Mouse (Mus musculus) midbrain, embryonic 12.5 days (tissue): ENCODE measurements around the gene Actg2. TPM values are rescaled to one million over a fixed set of nuclear protein-coding genes. Genes with fewer than 3 reads are reported as not detected.

Source experiments
- ATAC-seq: fragments of 200-750 bp; cut with Nextera tagmentation; 2 replicates; pipeline ENCODE4 v1.8.0; 2017; ENCODE audit warnings: low read depth, moderate TSS enrichment, moderate library complexity; ENCODE audit not compliant: low FRiP score
- H3K27ac ChIP-seq: fragments of 300-500 bp; sonication (generic); replicated peaks from 2 replicates; pipeline ENCODE4 v1.5.1; 2016; ENCODE audit warnings: mild to moderate bottlenecking
- H3K27me3 ChIP-seq: fragments of 300-500 bp; sonication (generic); 2 replicates; pipeline ENCODE4 v1.6.1; 2016; ENCODE audit warnings: mild to moderate bottlenecking
- H3K36me3 ChIP-seq: fragments of 300-500 bp; sonication (generic); 2 replicates; pipeline ENCODE4 v1.6.1; 2016
- H3K4me1 ChIP-seq: fragments of 300-500 bp; sonication (generic); 2 replicates; pipeline ENCODE4 v1.6.1; 2016
- H3K4me2 ChIP-seq: fragments of 300-500 bp; sonication (generic); replicated peaks from 2 replicates; pipeline ENCODE4 v1.6.1; 2016; ENCODE audit warnings: mild to moderate bottlenecking, moderate library complexity
- H3K4me3 ChIP-seq: fragments of 300-500 bp; sonication (generic); 2 replicates; pipeline ENCODE4 v1.5.1; 2016; ENCODE audit warnings: mild to moderate bottlenecking
- H3K9ac ChIP-seq: fragments of 300-500 bp; sonication (generic); replicated peaks from 2 replicates; pipeline ENCODE4 v1.6.1; 2016; ENCODE audit warnings: mild to moderate bottlenecking, moderate library complexity
- H3K9me3 ChIP-seq: fragments of 300-500 bp; sonication (generic); 2 replicates; pipeline ENCODE4 v1.6.1; 2016; ENCODE audit warnings: mild to moderate bottlenecking
- WGBS: fragments of 180-500 bp; shearing (Covaris S2); methylation state at CpG from one replicate; pipeline ENCODE4 v1.1.7; 2016; 5-methylcytosine and 5-hydroxymethylcytosine counted together
- polyA plus RNA-seq: library from polyadenylated mRNA; unstranded; fragments of >200 nt; fragmentation: Nextera tagmentation; extraction: Ambion mirVana; gene quantifications from 2 replicates; pipeline ENCODE4 v1.2.1, GENCODE M21; 2016

The Actg2 gene
- polyA plus RNA-seq, 1 experiment from 2014 or later: 6.2 TPM

GRCm38 (mm10) chr6:83509442-83509841 lies 26.6 kb downstream of the Actg2 start:
- H3K27ac ChIP-seq: no peak overlapping the region
- no peak overlapping the region for H3K4me3 ChIP-seq
- no peak for ATAC-seq
- no peaks in the 10 kb centered on the region for H3K27me3 ChIP-seq
- no peak overlapping the region for H3K9ac ChIP-seq
- WGBS: 35% methylated on average over 8 of the region's 8 CpGs
- no peaks in the 10 kb centered on the region for H3K9me3 ChIP-seq
- peaks cover 13% of the 10 kb centered on the region for H3K4me1 ChIP-seq
- no peak overlapping the region for H3K4me2 ChIP-seq
- H3K36me3 ChIP-seq: no peaks in the 10 kb centered on the region

- ATAC-seq: no peak; the same call in 1 of the 2 replicates
- Histone ChIP-seq H3K27ac (peak overlapping the region; percentile 91; the same call in 1 of the 2 replicates), H3K27me3 (no peaks in the 10 kb centered on the region), H3K4me2 (peak overlapping the region; percentile 64), H3K4me1 (peaks cover 13% of the 10 kb centered on the region), H3K36me3 (no peaks in the 10 kb centered on the region), H3K9ac (peak overlapping the region; percentile 88), H3K9me3 (no peaks in the 10 kb centered on the region), H3K4me3 (peak overlapping the region; percentile 88)
- 31% methylated on average over 6 of the region's 6 CpGs for WGBS
Measured at GRCm38 (mm10) chr6:83507168-83507546, 28.9 kb downstream of the Actg2 start.

GRCm38 (mm10) chr6:83506258-83507167 lies 29.6 kb downstream of the Actg2 start, which contains the start of gene Dguok:
Gene Dguok (minus strand): TSS chr6:83506969.
- Histone ChIP-seq H3K4me1 (peaks cover 13% of the 10 kb centered on the region), H3K36me3 (no peaks in the 10 kb centered on the region), H3K4me2 (peak within 1 kb of the TSS; percentile 64), H3K4me3 (peak within 1 kb of the TSS; percentile 88), H3K9ac (peak within 1 kb of the TSS; percentile 88), H3K27ac (peak within 1 kb of the TSS; percentile 91), H3K9me3 (no peaks in the 10 kb centered on the region), H3K27me3 (no peaks in the 10 kb centered on the region)
- under 1% methylated on average over 54 of the region's 54 CpGs for WGBS
- ATAC-seq: peak; percentile 99

GRCm38 (mm10) chr6:83505554-83505953 lies 30.5 kb downstream of the Actg2 start:
- 93% methylated on average over 4 of the region's 4 CpGs for WGBS
- Histone ChIP-seq H3K4me1 (peaks cover 13% of the 10 kb centered on the region), H3K36me3 (peaks cover under 1% of the 10 kb centered on the region; the same call in 1 of the 2 replicates), H3K4me3 (peak overlapping the region; percentile 88; the same call in 1 of the 2 replicates), H3K9me3 (no peaks in the 10 kb centered on the region), H3K27me3 (no peaks in the 10 kb centered on the region), H3K9ac (0 out of 2 replicates have a peak overlapping the region, but pooled peaks have one; percentile 88), H3K4me2 (peak overlapping the region; percentile 64), H3K27ac (no peak overlapping the region)
- no peak for ATAC-seq

GRCm38 (mm10) chr6:83503361-83503760 lies 32.7 kb downstream of the Actg2 start:
- H3K36me3 ChIP-seq: peaks cover 4% of the 10 kb centered on the region; the same call in 1 of the 2 replicates
- no peaks in the 10 kb centered on the region for H3K9me3 ChIP-seq
- H3K27me3 ChIP-seq: no peaks in the 10 kb centered on the region
- no peak overlapping the region for H3K9ac ChIP-seq
- ATAC-seq: no peak
- no peak overlapping the region for H3K4me3 ChIP-seq
- peaks cover 13% of the 10 kb centered on the region for H3K4me1 ChIP-seq
- no peak overlapping the region for H3K4me2 ChIP-seq
- no peak overlapping the region for H3K27ac ChIP-seq
- WGBS: 81% methylated on average over 3 of the region's 3 CpGs

GRCm38 (mm10) chr6:83502656-83503055 lies 33.4 kb downstream of the Actg2 start:
- peaks cover 4% of the 10 kb centered on the region; the same call in 1 of the 2 replicates for H3K36me3 ChIP-seq
- H3K9ac ChIP-seq: no peak overlapping the region
- no peaks in the 10 kb centered on the region for H3K27me3 ChIP-seq
- no peak overlapping the region for H3K27ac ChIP-seq
- no peak for ATAC-seq
- H3K4me3 ChIP-seq: no peak overlapping the region
- 93% methylated on average over 3 of the region's 3 CpGs for WGBS
- H3K4me2 ChIP-seq: no peak overlapping the region
- H3K4me1 ChIP-seq: peaks cover 13% of the 10 kb centered on the region
- no peaks in the 10 kb centered on the region for H3K9me3 ChIP-seq

GRCm38 (mm10) chr6:83501524-83502310 lies 34.3 kb downstream of the Actg2 start:
- H3K4me3 ChIP-seq: no peak overlapping the region
- 69% methylated on average over 9 of the region's 9 CpGs for WGBS
- H3K36me3 ChIP-seq: peaks cover 5% of the 10 kb centered on the region; the same call in 1 of the 2 replicates
- no peak overlapping the region for H3K4me2 ChIP-seq
- ATAC-seq: no peak
- H3K27me3 ChIP-seq: no peaks in the 10 kb centered on the region
- H3K27ac ChIP-seq: no peak overlapping the region
- no peaks in the 10 kb centered on the region for H3K9me3 ChIP-seq
- no peak overlapping the region for H3K9ac ChIP-seq
- H3K4me1 ChIP-seq: peaks cover 11% of the 10 kb centered on the region

- H3K4me2 ChIP-seq: no peak overlapping the region
- H3K36me3 ChIP-seq: peaks cover 17% of the 10 kb centered on the region; the same call in 1 of the 2 replicates
- no peak overlapping the region for H3K4me3 ChIP-seq
- WGBS: 68% methylated on average over 3 of the region's 3 CpGs
- H3K9ac ChIP-seq: no peak overlapping the region
- no peak overlapping the region for H3K27ac ChIP-seq
- peaks cover 4% of the 10 kb centered on the region; the same call in 1 of the 2 replicates for H3K4me1 ChIP-seq
- H3K9me3 ChIP-seq: no peaks in the 10 kb centered on the region
- no peaks in the 10 kb centered on the region for H3K27me3 ChIP-seq
- no peak for ATAC-seq
Measured at GRCm38 (mm10) chr6:83500462-83500861, 35.6 kb downstream of the Actg2 start.

- H3K9ac ChIP-seq: no peak overlapping the region
- no peak overlapping the region for H3K27ac ChIP-seq
- no peak overlapping the region for H3K4me2 ChIP-seq
- no peaks in the 10 kb centered on the region for H3K4me1 ChIP-seq
- H3K4me3 ChIP-seq: no peak overlapping the region
- H3K9me3 ChIP-seq: no peaks in the 10 kb centered on the region
- H3K27me3 ChIP-seq: no peaks in the 10 kb centered on the region
- no peak for ATAC-seq
- WGBS: 95% methylated on average over 10 of the region's 10 CpGs
- H3K36me3 ChIP-seq: peaks cover 18% of the 10 kb centered on the region; the same call in 1 of the 2 replicates
Measured at GRCm38 (mm10) chr6:83499078-83499477, 37.0 kb downstream of the Actg2 start.

GRCm38 (mm10) chr6:83496753-83497710 lies 39.0 kb downstream of the Actg2 start:
- Histone ChIP-seq H3K4me3 (no peak overlapping the region), H3K9me3 (no peaks in the 10 kb centered on the region), H3K4me2 (no peak overlapping the region), H3K27me3 (no peaks in the 10 kb centered on the region), H3K4me1 (no peaks in the 10 kb centered on the region), H3K9ac (no peak overlapping the region), H3K27ac (no peak overlapping the region), H3K36me3 (peaks cover 30% of the 10 kb centered on the region)
- no peak for ATAC-seq
- 91% methylated on average over 22 of the region's 22 CpGs for WGBS
